ENCODE assay signal across 8 mouse cellular contexts in the genomic region with DNA sequence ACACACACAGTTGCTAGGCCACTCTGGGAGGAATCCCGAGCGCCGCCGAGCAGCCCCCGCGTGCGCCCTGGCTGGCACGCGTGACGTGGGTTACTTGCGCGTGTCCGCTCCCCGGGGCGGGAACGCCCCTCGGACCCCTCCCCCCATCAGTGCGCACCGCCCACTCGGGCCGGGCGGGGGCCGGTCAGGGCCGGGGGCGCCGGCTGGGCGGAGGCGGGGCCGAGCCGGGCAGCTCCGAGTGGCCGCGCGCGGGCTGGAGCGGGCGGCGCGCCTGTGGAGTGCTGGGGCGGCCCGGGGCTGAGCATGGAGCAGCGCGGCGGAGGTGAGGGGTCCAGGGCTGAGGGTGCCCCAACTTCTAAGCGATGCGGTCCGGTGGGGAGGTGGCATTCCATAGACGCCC. TPM values are rescaled to one million over a fixed set of nuclear protein-coding genes. Genes with fewer than 3 reads are reported as not detected.
DNase-seq lines count a peak whose midpoint lies in the region; ATAC-seq and TF ChIP-seq lines count a peak whose summit lies in the region.

No protein-coding gene starts in this region.

- ATAC-seq in frontal cortex, adult (ENCODE audit: low TSS enrichment) = no peak
- ATAC-seq in stomach, postnatal 0 days (ENCODE audit: low FRiP score, low TSS enrichment) = peak; percentile 59

- peak overlapping the region; percentile 90 for H3K4me2 ChIP-seq in myocyte (ENCODE audit: low read depth)
- H3K4me2 ChIP-seq in stomach, postnatal 0 days (replicated peaks; ENCODE audit: low read depth) = peak overlapping the region; percentile 95

- peak overlapping the region; percentile 99 for H3K27ac ChIP-seq in stomach, postnatal 0 days (replicated peaks)

- H3K79me2 ChIP-seq in myocyte (ENCODE audit: control insufficient read depth, insufficient read depth) = peaks cover 55% of the 10 kb centered on the region

- under 1% methylated on average over 36 of the region's 48 CpGs for WGBS in stomach, postnatal 0 days

- H3K9me3 ChIP-seq in stomach, postnatal 0 days (ENCODE audit: control insufficient read depth, low read length) = no peaks in the 10 kb centered on the region

- no peaks in the 10 kb centered on the region for H3K27me3 ChIP-seq in myocyte (ENCODE audit: control insufficient read depth, insufficient read depth, insufficient read length)
- H3K27me3 ChIP-seq in stomach, postnatal 0 days (ENCODE audit: control insufficient read depth, insufficient read depth, low read length) = no peaks in the 10 kb centered on the region

- TF ChIP-seq CTCF in stomach, postnatal 0 days (IDR thresholded peaks at IDR 0.05; ENCODE audit: low read depth) = no peak

- DNase-seq in frontal cortex, postnatal 10 days (ENCODE audit: low spot score in 2 of 2) = peak; percentile 83 to 88
- DNase-seq in embryo, embryonic 9.5 days (ENCODE audit: extremely low spot score) = peak; percentile 87
- DNase-seq in heart, adult 8-10 months (ENCODE audit: low spot score) = peak; percentile 82
- peak; percentile 89 for DNase-seq in kidney, adult 9 months
- peak; percentile 78 for DNase-seq in liver
- peak; percentile 91 for DNase-seq in stomach, postnatal 0 days (ENCODE audit: low spot score)

- peak; percentile 70 for TF ChIP-seq POLR2A in myocyte (IDR thresholded peaks at IDR 0.05; ENCODE audit: insufficient read length, low read depth)

- H3K36me3 ChIP-seq in myocyte (ENCODE audit: control insufficient read depth, insufficient read depth) = no peaks in the 10 kb centered on the region
- no peaks in the 10 kb centered on the region for H3K36me3 ChIP-seq in stomach, postnatal 0 days (ENCODE audit: control insufficient read depth, insufficient read depth, low read length)

- peaks cover 7% of the 10 kb centered on the region for H3K4me1 ChIP-seq in stomach, postnatal 0 days (replicated peaks; ENCODE audit: control insufficient read depth, insufficient read depth)

- TF ChIP-seq EP300 in stomach, postnatal 0 days (optimal IDR thresholded peaks at IDR 0.05) = no peak

- H3K9ac ChIP-seq in stomach, postnatal 0 days (ENCODE audit: low read length) = peak overlapping the region; percentile 85

- peak overlapping the region; percentile 87 for H3K4me3 ChIP-seq in myocyte
- peak overlapping the region; percentile 63 for H3K4me3 ChIP-seq in stomach, postnatal 0 days (ENCODE audit: low read depth, low read length)

- peak overlapping the region; percentile 86 for H3ac ChIP-seq in myocyte (ENCODE audit: control insufficient read depth, insufficient read length)

TF ChIP-seq in myocyte, 11 proteins besides CTCF, POLR2A, EP300 and RAD21:
- TF ChIP-seq USF1 (IDR thresholded peaks at IDR 0.05; ENCODE audit: low read depth) (no peak), MYOD1 (IDR thresholded peaks at IDR 0.05; ENCODE audit: control insufficient read depth in 1 of 3, insufficient read length in 2 of 3, low read depth in 2 of 3) (no peak), MYOG (IDR thresholded peaks at IDR 0.05; ENCODE audit: control insufficient read depth in 1 of 3, insufficient read depth in 1 of 3, insufficient read length in 2 of 3, low read depth in 2 of 3) (peak in 1 of 3 experiments; percentile 7), POLR2AphosphoS2 (IDR thresholded peaks at IDR 0.05; ENCODE audit: insufficient read length, low read depth) (peak; percentile 74), TCF3 (IDR thresholded peaks at IDR 0.05; ENCODE audit: insufficient read length, low read depth) (no peak)

RNA-seq across cellular contexts. Expression of a gene that starts 3.7 kb away (rescaled TPM):
- total RNA-seq in heart, adult 8-10 months (2022) = 10 to 100 TPM; 53.9 to 70.5 (median 63.8) TPM
- polyA plus RNA-seq in myocyte (2012; fragmentation: generic; extraction: Trizol) = 66.1 TPM
- polyA plus RNA-seq in stomach, postnatal 0 days (2015; fragmentation: Nextera tagmentation; extraction: Ambion mirVana) = 40.1 and 45.0 TPM in 2 replicates

RNA-seq across cellular contexts. Expression of a gene that starts 11.7 kb away (rescaled TPM):
- 10 to 100 TPM; 43.9 to 59.9 (median 54.3) TPM for total RNA-seq in heart, adult 8-10 months (2022)
- 81.3 TPM for polyA plus RNA-seq in myocyte (2012; fragmentation: generic; extraction: Trizol)
- polyA plus RNA-seq in stomach, postnatal 0 days (2015; fragmentation: Nextera tagmentation; extraction: Ambion mirVana) = 67.2 and 67.3 TPM in 2 replicates

RNA-seq across cellular contexts. Expression of a gene that starts 12.4 kb away (rescaled TPM):
- total RNA-seq in heart, adult 8-10 months (2022) = 10 to 100 TPM; 30.6 to 34.6 (median 31.4) TPM
- 13.5 TPM for polyA plus RNA-seq in myocyte (2012; fragmentation: generic; extraction: Trizol)
- 7.9 and 8.5 TPM in 2 replicates for polyA plus RNA-seq in stomach, postnatal 0 days (2015; fragmentation: Nextera tagmentation; extraction: Ambion mirVana)

RNA-seq across cellular contexts. Expression of a gene that starts 27.6 kb away (rescaled TPM):
- total RNA-seq in heart, adult 8-10 months (2022) = under 1 TPM in 1 of 4 experiments, not detected in 3; 0.46 TPM
- 5.0 TPM for polyA plus RNA-seq in myocyte (2012; fragmentation: generic; extraction: Trizol)
- polyA plus RNA-seq in stomach, postnatal 0 days (2015; fragmentation: Nextera tagmentation; extraction: Ambion mirVana) = 0.33 TPM in 2 replicates

RNA-seq across cellular contexts. Expression of a gene that starts 29.0 kb away (rescaled TPM):
- under 1 TPM in 3 of 4 experiments, not detected in 1; 0.25 to 0.46 (median 0.44) TPM for total RNA-seq in heart, adult 8-10 months (2022)
- polyA plus RNA-seq in myocyte (2012; fragmentation: generic; extraction: Trizol) = 0.43 TPM
- polyA plus RNA-seq in stomach, postnatal 0 days (2015; fragmentation: Nextera tagmentation; extraction: Ambion mirVana) = 1.4 and 1.8 TPM in 2 replicates
